Mouse (Mus musculus): ENCODE measurements around the gene Plekhj1. TPM values are rescaled to one million over a fixed set of nuclear protein-coding genes. Genes with fewer than 3 reads are reported as not detected.

Gene Plekhj1
- polyA plus RNA-seq, 1 experiment = 79.2 TPM

DNA sequence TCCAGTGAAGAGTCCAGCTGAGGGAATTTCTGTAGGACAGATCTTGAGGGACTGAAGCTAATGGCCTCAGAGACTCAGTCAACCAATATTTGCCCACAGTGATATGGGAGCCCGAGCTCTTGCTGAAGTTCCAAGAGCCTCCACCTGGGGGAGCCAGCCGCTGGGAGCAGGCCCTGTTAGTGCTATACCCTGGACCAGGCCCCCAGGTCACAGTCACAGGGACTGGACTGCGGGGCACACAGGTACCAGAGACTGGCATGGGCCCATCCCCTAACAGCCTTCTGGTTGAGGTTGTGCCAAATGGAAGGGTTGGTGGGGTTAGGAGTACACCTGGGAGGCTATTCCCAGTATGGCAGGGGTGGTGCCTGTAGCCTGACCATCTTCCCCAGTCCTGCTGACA is 7.5 kb upstream of the Plekhj1 start:
- DNase-seq (ENCODE audit: low spot score) = no peak

DNA sequence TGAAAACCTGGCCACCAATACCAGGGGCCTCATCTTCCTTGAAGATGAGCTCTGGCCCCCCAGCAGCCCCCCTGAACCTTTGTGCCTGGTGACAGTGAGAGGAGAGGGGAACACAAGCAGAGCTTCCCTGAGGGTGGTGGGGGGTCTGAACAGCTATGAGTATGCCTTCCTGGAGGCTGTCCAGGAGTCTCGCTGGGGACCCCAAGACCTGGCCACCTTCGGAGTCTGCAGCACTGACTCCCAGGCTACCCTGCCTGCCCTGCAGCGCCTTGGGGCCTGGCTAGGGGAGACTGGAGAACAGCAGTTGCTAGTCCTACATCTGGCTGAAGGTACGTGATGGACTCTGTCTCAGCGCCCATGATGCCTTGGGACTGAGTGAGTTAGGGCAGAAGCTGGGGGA is 6.9 kb upstream of the Plekhj1 start:
- DNase-seq (ENCODE audit: low spot score) = no peak

DNA sequence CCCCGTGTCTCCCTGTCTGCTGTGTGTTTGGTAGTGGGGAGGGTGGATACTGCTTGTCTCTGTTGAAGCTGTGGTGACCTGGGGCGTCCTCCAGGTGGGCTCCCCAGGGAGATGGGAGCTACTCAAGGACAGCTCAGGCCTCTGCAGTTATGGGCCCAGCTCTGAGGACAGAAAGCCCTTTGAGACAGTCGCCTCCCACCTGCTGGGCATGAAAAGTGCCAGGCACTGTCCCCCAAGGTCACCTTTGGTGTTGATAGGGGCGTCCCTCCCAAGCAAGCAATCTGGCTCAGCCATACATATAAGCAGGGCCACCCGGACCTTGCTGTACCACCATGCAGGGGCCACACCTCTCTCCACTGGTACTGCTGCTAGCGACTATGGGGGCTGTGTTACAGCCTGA is 6.5 kb upstream of the Plekhj1 start, which contains the start of gene Amh:
Amh (plus strand) TSS at position 328 of the 400 bp plus-strand sequence.
- no peak for DNase-seq (ENCODE audit: low spot score)

DNA sequence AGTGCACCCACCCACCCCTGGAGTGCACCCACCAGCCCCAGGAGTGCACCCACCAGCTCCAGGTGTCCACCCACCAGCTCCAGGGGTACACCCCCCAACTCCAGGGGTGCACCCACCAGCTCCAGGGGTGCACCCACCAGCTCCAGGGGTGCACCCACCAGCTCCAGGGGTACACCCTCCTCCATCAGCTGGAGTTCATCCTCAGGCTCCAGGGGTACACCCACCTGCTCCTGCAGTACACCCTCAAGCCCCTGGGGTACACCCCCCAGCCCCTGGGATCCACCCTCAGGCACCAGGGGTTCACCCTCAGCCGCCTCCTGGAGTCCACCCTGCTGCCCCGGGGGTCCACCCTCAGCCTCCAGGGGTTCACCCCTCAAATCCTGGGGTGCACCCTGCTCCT is 5.9 kb upstream of the Plekhj1 start:
- DNase-seq (ENCODE audit: low spot score) = no peak

DNA sequence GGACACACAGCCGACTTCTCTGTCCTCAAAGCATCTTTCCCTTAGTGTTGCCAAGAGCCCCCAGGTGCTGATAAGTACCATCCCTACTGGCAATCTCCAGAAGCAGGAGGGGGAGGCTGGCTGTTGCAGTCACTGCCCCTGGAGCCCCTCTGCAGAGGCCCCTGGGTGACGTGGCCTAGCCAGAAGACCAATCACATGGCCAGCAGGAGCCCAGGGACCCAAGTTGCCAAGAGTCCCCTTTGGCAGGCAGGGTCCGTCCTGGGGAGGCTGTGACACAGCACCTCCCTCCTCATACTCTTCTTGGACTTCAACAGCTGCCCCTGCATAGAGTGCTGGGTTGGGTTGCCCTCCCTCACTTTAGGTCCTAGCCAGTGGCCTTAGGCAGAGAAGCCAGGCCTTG is 4.6 kb upstream of the Plekhj1 start:
- no peak for DNase-seq (ENCODE audit: low spot score)

DNA sequence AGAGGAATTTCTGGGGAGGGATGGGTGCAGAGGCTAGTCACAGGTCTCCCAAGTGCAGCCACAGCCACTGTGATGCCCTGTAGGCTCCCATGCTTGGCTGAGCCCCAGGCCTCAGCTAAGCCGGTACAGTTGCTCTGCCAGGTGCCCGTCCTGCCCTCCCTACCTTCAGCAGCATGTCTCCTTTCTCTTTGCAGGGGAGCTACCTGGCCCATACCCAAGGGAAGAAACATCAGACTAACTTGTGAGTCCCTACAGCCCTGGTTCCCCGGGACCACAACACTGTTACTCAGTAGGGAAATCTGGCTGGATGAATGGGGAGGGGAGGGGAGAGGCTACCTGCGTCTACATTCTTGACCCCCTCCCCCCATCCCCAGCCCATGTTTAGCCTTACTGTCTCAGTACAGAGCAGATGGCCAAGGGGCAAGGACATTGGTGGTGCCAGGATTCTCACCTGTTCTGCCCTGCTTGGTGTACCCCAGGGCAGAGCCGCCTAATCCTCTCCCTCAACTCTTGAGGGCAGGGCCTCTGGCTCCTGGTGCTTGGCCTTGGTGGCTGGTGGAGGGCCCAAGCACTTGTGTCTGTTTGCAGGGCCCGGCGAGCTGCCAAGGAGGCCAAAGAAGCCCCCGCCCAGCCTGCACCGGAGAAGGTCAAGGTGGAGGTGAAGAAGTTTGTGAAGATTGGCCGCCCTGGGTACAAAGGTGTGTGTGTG is 3.9 kb upstream of the Plekhj1 start:
- no peak for DNase-seq (ENCODE audit: low spot score)

DNA sequence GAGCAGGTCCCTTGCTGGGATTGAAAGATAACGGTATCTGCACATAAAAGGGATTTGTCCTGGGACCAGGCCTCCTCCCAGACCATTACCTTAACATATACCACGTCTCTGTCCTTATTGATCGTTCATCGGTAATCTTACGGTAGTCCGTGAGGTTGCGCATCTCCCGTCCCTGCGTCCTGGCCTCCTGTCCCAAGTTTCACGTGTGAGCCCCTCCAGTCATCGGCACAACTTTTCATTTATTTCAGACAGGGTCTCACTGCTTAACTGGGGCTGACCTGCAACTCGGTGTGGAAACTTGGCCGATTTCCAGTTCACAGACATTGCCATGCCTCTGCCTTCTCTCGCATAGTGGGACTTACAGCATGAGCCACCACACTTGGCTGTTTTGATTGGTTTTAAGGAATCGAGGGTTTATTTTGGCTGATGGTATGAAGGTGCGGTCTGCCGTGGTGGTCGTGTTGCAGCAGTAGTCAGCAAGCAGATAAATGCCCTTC is 692 bp upstream of the Plekhj1 start:
- no peak for DNase-seq (ENCODE audit: low spot score)

DNA sequence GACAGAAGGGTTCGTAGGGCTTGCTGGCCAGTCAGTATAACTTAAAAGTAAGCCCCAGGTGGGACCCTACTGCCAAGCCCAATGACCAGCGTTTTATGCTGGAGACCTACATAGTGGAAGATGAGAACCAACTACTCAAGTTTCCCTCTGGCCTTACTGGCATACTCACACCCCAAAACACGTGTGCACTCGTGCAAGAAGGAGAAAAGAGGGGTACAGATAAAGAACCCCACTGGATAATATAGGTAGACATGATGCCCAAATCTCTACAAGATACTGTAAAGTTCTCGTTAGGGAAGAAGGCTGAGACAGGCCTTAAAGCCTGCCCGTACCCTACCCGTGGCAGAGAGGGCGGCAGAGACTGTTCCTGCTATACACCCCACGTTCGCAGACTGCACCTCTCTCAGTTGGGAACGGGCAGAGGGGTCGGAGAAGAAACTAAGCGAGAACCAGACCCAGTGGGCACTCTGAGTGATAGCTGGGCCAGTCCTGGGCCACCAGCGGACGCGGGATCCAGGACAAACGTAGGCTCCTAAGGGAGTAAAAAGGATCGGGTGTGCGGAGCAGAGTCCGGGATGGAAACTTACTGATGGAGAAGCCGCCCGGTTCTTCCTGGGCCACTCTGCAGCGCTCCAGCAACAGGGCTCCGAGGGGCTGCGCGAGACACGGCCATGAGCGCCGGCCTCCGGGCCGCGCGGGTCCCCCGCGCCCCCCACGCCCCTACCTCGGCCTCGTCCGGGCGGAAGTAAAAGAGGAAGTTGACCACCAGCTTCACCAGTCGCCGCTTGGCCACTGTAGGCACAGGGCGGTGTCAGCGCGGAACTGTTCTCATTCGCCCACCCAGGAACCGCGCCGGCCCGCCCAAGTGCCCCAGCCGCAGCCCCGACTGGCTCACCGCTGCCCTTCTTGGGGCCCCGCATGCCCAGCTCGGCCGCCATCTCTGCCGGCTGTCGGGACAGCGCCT is 958 bp downstream of the Plekhj1 start:
- no peak for DNase-seq (ENCODE audit: low spot score)

DNA sequence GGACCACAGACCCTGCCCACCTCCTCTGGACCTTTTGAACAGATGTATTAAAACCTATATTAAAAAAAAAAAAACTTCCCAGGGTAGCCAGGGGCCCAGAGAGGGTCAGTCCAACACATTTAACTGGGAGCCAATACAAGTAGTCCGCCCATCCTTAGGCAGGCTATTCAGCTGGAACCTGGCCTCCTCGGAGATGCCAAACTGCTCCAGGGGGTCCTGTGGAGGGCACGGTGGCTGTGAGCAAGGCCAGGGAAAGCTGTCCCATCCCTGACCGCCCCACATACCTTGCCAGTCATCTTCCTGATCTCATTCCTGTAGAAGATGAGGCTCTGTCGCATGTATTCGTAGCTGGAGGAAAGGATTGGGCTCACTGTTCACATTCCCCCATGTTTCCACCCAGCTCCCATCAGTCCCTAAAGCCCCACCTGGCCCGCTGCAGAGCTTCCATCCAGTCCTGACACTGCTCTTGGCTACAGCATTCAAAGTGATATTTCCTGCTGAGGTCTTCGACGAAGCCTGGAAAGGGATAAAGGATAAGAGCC is 2.0 kb downstream of the Plekhj1 start:
- DNase-seq (ENCODE audit: low spot score) = no peak

DNA sequence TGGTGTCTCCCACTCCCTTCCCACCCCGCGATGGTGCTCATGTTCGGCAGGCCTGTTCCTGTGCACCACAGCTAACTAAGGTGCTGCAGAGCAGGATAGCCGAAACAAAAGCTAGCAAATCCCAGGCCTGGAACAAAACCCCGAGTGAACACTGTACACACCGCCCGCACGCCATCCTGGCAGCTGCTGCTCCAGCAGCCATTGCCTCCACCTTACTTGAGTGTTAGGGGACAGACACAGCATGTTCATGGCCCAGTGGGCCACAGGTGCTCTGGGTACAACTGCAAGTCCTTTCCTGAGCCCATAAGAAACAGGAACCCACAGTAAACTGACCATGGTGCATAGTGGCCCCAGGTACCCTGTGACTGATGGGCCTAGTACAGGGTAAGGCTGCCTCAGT is 3.7 kb downstream of the Plekhj1 start:
- DNase-seq (ENCODE audit: low spot score) = no peak

DNA sequence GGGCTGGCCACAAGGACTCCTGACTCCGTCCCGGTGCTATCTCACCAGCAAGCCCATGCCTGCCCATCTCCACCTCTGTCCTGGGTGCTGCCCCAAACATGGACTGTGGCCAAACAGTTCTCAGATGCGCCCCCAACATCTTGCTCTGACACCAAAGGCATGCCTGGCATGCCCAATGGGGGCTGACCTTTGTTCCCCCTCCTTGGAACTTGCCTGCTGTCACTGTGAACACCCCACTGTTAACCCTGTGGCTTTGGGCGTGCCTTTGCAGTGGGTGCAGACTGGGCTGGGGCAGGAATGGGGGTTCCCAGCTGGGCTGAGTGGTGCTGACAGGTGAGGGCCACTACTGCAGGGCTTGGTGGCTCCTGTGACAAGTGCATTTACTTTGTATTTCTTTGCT is 4.6 kb downstream of the Plekhj1 start:
- no peak for DNase-seq (ENCODE audit: low spot score)

DNA sequence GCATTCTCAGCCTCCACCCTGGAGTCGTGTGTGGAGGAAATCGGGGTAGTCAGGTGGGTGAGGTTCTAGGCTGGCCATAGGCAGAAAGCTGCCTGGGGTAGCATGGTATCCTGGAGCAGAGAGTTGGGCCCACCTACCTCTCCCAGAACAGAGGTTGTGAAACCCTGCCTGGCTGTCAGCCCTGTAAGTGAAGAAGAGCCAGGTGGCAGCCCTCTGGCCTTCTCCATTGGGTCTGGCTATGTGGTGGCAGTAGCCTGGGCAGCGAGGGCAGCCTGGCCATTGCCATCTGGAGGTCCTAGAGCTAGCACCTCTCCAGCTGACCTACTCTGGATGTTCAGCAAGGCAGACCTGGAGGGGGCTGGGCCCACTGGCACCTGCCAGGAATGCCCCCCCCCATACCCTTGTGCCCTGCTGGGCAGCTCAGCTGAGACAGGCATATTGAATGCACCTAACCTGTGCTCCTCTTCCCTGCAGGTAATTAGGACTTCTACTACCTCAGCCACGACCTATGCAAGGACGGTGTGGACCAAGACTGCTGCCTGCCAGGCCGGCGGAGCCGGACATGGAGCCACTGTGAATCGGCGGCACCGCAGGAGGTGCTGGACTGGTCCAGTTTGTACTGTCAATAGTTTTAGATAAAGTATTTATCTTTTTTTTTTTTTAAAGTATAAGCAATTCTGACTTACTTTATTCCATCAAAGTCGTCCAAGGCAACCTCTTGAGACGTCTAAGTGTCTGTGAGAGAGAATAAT is 5.2 kb downstream of the Plekhj1 start:
- DNase-seq (ENCODE audit: low spot score) = no peak

DNA sequence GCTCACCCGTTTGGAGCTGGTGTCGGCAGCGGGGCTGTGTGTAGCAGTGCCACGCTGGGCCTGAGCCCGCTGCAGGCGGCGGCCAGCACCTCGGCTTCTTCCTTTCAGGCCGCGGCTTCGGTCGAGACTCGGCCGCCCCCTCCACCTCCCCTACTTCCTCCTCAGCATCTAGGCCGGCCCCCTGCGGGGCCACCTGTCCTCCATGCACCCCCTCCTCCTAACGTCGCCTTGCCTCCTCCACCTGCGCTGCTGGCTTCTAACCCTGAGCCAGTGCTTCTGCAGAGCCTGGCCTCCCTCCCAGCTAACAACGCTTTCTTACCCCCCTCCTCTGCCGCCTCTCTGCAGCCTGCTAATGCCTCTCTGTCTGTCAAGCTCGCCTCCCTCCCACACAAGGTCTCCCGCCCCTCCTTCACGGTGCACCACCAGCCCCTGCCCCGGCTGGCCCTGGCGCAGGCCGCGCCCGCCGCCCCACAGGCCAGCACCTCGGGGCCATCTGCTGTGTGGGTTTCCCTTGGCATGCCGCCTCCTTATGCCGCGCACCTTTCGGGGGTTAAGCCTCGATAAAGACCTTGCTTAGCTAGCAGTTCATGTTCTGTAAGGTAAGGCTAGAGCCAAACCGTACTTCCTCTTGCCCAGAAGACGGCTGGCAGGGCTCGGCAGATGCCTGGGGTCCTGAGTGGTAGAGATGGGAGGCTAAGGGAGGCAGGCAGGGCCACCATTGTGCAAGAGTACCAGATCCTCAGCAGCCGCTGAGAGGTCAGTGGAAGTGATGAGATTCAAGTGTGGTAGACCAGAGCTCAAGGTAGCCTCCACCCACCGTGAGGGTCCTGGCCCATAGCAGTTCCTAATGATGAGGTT is 6.0 kb downstream of the Plekhj1 start:
- DNase-seq (ENCODE audit: low spot score) = no peak

DNA sequence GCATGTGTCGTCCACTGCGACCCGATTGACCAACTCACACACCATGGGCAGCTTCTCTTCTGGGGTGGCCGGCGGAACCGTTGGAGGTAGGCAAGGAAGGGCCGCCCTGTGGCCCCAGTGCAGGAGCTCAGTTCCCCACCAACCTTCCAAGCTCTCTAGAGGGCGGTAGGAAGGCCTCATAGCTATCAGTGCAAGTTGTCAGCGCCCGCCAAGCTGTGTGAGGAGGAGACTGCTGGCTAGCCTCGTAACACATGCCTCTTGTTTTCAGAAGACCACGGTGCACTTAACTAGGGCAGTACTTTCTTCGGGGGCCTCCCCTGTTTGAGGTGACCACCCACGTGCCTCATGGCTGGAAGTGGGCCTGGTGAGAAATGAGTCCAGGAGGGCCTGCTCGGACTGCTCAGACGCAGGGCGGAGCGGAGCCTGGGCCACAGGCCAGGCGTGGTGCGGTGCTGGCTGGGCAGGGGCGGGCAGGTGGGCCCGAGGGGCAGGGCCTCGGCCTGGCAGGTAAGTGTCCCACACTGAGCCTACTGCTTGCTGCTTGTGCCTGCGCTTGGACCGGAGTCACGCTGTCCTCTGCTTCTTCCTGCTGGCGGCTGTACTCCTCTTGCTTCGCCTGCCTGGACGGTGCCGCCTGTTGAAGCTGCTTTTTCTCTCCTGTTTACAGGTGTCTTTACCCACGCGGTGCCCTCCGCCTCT is 6.8 kb downstream of the Plekhj1 start:
- no peak for DNase-seq (ENCODE audit: low spot score)

DNA sequence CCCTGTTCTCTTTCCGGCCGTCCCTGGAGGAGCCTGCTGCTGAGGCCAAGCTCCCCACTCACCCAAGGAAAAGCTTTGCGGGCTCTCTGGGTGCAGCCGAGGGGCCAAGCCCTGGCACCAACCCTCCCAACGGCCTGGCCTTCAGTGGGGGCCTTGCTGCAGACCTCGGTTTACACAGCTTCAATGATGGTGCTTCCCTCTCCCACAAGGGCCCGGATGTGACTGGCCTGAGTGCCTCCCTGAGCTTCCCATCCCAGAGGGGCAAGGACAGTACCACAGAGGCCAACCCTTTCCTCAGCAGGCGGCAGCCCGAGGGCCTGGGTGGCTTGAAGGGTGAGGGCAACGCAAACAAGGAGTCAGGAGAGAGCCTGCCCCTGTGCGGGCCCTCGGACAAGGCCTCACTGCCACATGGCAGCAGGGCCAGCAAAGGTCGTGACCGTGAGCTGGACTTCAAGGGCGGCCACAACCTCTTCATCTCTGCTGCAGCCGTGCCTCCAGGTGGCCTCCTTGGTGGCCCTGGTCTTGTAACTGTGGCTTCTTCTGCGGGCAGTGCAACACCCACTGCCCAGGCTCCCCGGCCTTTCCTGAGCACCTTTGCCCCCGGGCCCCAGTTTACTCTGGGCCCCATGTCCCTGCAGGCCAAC is 7.5 kb downstream of the Plekhj1 start:
- DNase-seq (ENCODE audit: low spot score) = no peak

DNA sequence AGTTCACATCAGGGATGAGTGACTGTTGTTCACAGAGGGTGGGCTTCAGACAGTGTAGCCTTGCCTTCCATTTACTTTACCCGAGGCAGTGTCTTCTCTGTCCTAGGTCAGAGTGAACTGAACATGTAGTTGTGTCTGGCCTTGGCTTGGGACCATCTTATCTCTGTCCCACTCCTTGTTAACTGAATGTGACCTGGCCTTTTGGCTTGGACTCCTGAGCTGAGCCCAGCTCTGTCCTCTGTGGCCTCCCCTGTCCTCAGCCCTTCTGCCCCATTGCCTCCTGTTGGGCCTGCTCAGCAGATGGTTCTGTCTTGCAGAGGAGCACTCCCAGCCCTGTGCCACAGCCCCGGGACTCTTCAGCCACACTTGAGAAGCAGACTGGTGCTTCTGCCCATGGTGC is 10.9 kb downstream of the Plekhj1 start:
- no peak for DNase-seq (ENCODE audit: low spot score)

DNA sequence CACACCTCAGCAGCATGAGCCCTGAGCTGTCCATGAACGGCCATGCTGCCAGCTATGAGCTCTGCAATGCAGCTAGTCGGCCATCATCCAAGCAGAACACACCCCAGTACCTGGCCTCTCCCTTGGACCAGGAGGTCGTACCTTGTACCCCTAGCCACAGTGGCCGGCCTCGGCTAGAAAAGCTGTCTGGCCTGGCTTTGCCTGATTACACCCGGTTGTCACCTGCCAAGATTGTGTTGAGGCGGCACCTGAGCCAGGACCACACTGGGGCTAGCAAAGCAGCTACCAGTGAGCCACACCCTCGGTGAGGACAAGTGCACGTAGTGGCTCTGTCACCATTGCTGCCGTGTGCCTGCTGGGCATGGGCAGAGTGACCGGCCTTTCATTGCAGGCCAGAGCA is 12.5 kb downstream of the Plekhj1 start:
- DNase-seq (ENCODE audit: low spot score) = no peak

DNA sequence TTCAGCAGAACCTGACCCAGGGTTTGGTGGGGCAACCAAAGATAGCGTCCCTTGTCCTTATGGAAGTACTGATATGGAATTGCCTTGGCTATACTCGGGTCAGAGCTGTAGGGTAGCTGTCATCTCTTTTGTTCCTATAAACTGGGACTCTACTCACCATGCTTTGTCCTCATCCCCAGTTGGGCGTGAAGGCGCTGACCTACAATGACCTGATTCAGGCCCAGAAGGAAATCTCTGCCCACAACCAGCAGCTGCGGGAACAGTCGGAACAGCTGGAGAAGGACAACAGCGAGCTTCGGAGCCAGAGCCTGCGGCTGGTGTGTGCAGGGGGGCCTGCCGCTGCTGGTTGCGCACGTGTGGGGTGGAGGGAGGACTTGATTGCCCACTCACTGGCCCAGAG is 13.6 kb downstream of the Plekhj1 start:
- DNase-seq (ENCODE audit: low spot score) = no peak

DNA sequence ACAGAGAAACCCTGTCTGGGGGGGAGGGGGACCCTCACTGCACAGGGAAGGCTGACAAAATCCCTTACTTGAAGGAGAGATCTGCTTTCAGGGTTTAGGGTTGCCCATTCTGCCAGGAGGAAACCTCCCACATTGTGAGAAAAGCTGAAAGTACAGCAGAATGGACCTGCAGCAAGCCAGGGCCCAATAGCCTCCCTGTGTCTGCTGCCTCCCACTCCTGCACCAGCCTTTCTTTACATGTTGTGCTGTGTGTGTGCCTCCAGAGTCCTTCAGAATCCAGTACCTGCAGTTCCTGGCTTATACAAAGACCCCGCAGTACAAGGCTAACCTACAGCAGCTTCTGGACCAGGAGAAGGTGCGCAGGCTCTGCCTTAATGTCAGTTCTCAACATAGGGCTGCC is 14.1 kb downstream of the Plekhj1 start:
- no peak for DNase-seq (ENCODE audit: low spot score)

DNA sequence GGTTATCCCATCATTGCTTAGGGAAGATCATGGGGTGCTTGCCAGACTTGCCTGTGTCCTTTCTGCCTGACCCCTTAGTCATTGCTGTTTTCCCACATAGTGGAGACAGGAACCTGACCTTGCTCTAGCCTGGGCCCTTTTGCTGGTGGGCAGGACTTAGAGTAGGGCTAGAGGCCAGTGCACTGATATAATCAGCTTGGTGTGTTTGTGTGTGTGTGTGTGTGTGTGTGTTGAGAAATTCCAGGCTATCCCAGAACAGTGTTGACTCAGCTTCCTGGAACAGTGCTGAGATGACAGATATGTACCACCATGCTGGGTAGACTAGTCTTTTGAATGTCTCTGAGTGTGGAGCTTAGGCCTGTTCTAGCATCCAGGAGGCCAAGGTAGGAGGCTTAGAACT is 18.9 kb downstream of the Plekhj1 start:
- DNase-seq (ENCODE audit: low spot score) = no peak

Measured in urinary bladder, adult 2 months (tissue).